Mouse (Mus musculus) CH12.LX (cell line): ENCODE data around the gene Col6a6. TPM values are rescaled to one million over a fixed set of nuclear protein-coding genes. Genes with fewer than 3 reads are reported as not detected.

ENCODE experiments used
- DNase-seq: peaks from one replicate; pipeline ENCODE4 v3.0.0-alpha.2; 2013; ENCODE audit errors: extremely low read depth
- H3K27ac ChIP-seq: 2 replicates; pipeline ENCODE4 v1.5.1; 2012; ENCODE audit warnings: low read depth, mild to moderate bottlenecking, control low read depth, moderate library complexity; ENCODE audit not compliant: insufficient read depth
- H3K27me3 ChIP-seq: replicated peaks from 2 replicates; pipeline ENCODE3; 2012; ENCODE audit warnings: inconsistent platforms
- H3K36me3 ChIP-seq, 2 experiments: replicated peaks in 1 of 2; 2 replicates each; pipeline versions ENCODE3 to v1.6.1; 2012; ENCODE audit warnings: inconsistent platforms in 1 of 2, low read length in 1 of 2, mild to moderate bottlenecking in 1 of 2, mixed read lengths in 1 of 2, moderate library complexity in 1 of 2; ENCODE audit not compliant: control insufficient read depth in 1 of 2, insufficient read depth in 1 of 2
- H3K4me1 ChIP-seq, 2 experiments: 2 replicates each; pipeline ENCODE4 v1.6.1; 2012; ENCODE audit warnings: inconsistent platforms in 1 of 2, moderate library complexity in 1 of 2; ENCODE audit not compliant: insufficient read depth in 2 of 2, control insufficient read depth in 1 of 2
- H3K4me2 ChIP-seq: 2 replicates; pipeline ENCODE4 v1.6.1; 2012; ENCODE audit warnings: low read depth, mild to moderate bottlenecking, control low read depth; ENCODE audit not compliant: poor library complexity, insufficient read depth, severe bottlenecking
- H3K4me3 ChIP-seq, 3 experiments: fragments of 150-350 bp in 1 of 3; sonication (generic) in 1 of 3; replicated peaks in 1 of 3; 2 replicates each; pipeline versions ENCODE3 to v1.5.1; 2011 to 2012; ENCODE audit warnings: low read depth in 2 of 3, low read length in 2 of 3, mild to moderate bottlenecking in 2 of 3, moderate library complexity in 2 of 3, control low read depth in 1 of 3, improper control_type of control experiment in 1 of 3, inconsistent platforms in 1 of 3, mixed read lengths in 1 of 3; ENCODE audit not compliant: poor library complexity in 1 of 3
- H3K79me2 ChIP-seq: replicated peaks from 2 replicates; pipeline ENCODE4 v1.6.1; 2012; ENCODE audit warnings: mild to moderate bottlenecking, moderate library complexity; ENCODE audit not compliant: control insufficient read depth, poor library complexity, insufficient read depth, severe bottlenecking; ENCODE audit errors: extremely low read depth
- H3K9ac ChIP-seq: 2 replicates; pipeline ENCODE4 v1.6.1; 2012; ENCODE audit warnings: low read depth, mild to moderate bottlenecking, control low read depth, moderate library complexity; ENCODE audit not compliant: insufficient read depth
- H3K9me3 ChIP-seq: replicated peaks from 2 replicates; pipeline ENCODE3; 2012; ENCODE audit warnings: low read length, inconsistent platforms, mixed read lengths
- BHLHE40 ChIP-seq: IDR thresholded peaks from 2 replicates; pipeline ENCODE4 v1.6.1; 2011; ENCODE audit warnings: mild to moderate bottlenecking, low read depth, low read length, improper control_type of control experiment
- CHD2 ChIP-seq: IDR thresholded peaks from 2 replicates; pipeline ENCODE4 v1.6.1; 2011; ENCODE audit warnings: low read length, improper control_type of control experiment
- CTCF ChIP-seq, 2 experiments: IDR thresholded peaks in 1 of 2; conservative IDR thresholded peaks in 1 of 2; 2 replicates each; pipeline ENCODE4 v1.5.1; 2011 to 2012; ENCODE audit warnings: low read depth in 2 of 2, low read length in 2 of 2, improper control_type of control experiment in 1 of 2, inconsistent platforms in 1 of 2, mild to moderate bottlenecking in 1 of 2, moderate library complexity in 1 of 2
- ELF1 ChIP-seq: IDR thresholded peaks from 2 replicates; pipeline ENCODE4 v1.6.1; 2014; ENCODE audit warnings: low read depth, mild to moderate bottlenecking, inconsistent platforms, low read length, improper control_type of control experiment
- EP300 ChIP-seq: IDR thresholded peaks from 2 replicates; pipeline ENCODE4 v1.6.1; 2011; ENCODE audit warnings: low read length, improper control_type of control experiment
- ETS1 ChIP-seq: conservative IDR thresholded peaks from 2 replicates; pipeline ENCODE4 v1.6.1; 2012; ENCODE audit warnings: low read depth, mild to moderate bottlenecking, inconsistent platforms, low read length, improper control_type of control experiment, moderate library complexity
- JUN ChIP-seq: IDR thresholded peaks from 2 replicates; pipeline ENCODE4 v1.6.1; 2011; ENCODE audit warnings: low read depth, mild to moderate bottlenecking, low read length, improper control_type of control experiment, moderate library complexity; ENCODE audit not compliant: insufficient read depth
- JUND ChIP-seq: conservative IDR thresholded peaks from 2 replicates; pipeline ENCODE4 v1.6.1; 2011; ENCODE audit warnings: low read depth, low read length, improper control_type of control experiment
- KAT2A ChIP-seq: IDR thresholded peaks from 2 replicates; pipeline ENCODE4 v1.6.1; 2012; ENCODE audit warnings: low read length, improper control_type of control experiment, inconsistent platforms; ENCODE audit not compliant: insufficient replicate concordance
- MAFK ChIP-seq: IDR thresholded peaks from 2 replicates; pipeline ENCODE4 v1.6.1; 2011; ENCODE audit warnings: low read length, improper control_type of control experiment; ENCODE audit not compliant: insufficient replicate concordance
- MAZ ChIP-seq: IDR thresholded peaks from 2 replicates; pipeline ENCODE4 v1.6.1; 2012; ENCODE audit warnings: low read depth, mild to moderate bottlenecking, inconsistent platforms, low read length, improper control_type of control experiment, moderate library complexity
- MEF2A ChIP-seq: IDR thresholded peaks from 2 replicates; pipeline ENCODE4 v1.6.1; 2014; ENCODE audit warnings: low read depth, mild to moderate bottlenecking, inconsistent platforms, low read length, improper control_type of control experiment, borderline replicate concordance
- PAX5 ChIP-seq: IDR thresholded peaks from 2 replicates; pipeline ENCODE4 v1.6.1; 2012; ENCODE audit warnings: low read length, inconsistent platforms, mixed read lengths
- POLR2AphosphoS2 ChIP-seq: IDR thresholded peaks from 2 replicates; pipeline ENCODE4 v1.6.1; 2011; ENCODE audit warnings: low read depth, low read length, improper control_type of control experiment
- RCOR1 ChIP-seq: conservative IDR thresholded peaks from 2 replicates; pipeline ENCODE4 v1.6.1; 2012; ENCODE audit warnings: low read depth, mild to moderate bottlenecking, inconsistent platforms, low read length, improper control_type of control experiment
- SIN3A ChIP-seq: IDR thresholded peaks from 2 replicates; pipeline ENCODE4 v1.6.1; 2012; ENCODE audit warnings: low read length, improper control_type of control experiment, inconsistent platforms
- SMC3 ChIP-seq: IDR thresholded peaks from 2 replicates; pipeline ENCODE4 v1.6.1; 2011; ENCODE audit warnings: low read depth, low read length, improper control_type of control experiment
- UBTF ChIP-seq: IDR thresholded peaks from 2 replicates; pipeline ENCODE4 v1.6.1; 2012; ENCODE audit warnings: low read depth, mild to moderate bottlenecking, inconsistent platforms, low read length, improper control_type of control experiment, moderate library complexity
- USF1 ChIP-seq: IDR thresholded peaks from 2 replicates; pipeline ENCODE4 v1.6.1; 2014; ENCODE audit warnings: low read depth, mild to moderate bottlenecking, inconsistent platforms, low read length, improper control_type of control experiment
- USF2 ChIP-seq: conservative IDR thresholded peaks from 2 replicates; pipeline ENCODE4 v1.6.1; 2011; ENCODE audit warnings: low read depth, low read length, improper control_type of control experiment
- ZC3H11A ChIP-seq: IDR thresholded peaks from 2 replicates; pipeline ENCODE4 v1.6.1; 2012; ENCODE audit warnings: low read depth, mild to moderate bottlenecking, inconsistent platforms, low read length, improper control_type of control experiment
- ZKSCAN1 ChIP-seq: IDR thresholded peaks from 2 replicates; pipeline ENCODE4 v1.6.1; 2012; ENCODE audit warnings: low read depth, inconsistent platforms, low read length, improper control_type of control experiment, borderline replicate concordance
- ZMIZ1 ChIP-seq: IDR thresholded peaks from 2 replicates; pipeline ENCODE4 v1.6.1; 2012; ENCODE audit warnings: low read depth, mild to moderate bottlenecking, inconsistent platforms, low read length, improper control_type of control experiment
- ZNF384 ChIP-seq: IDR thresholded peaks from 2 replicates; pipeline ENCODE4 v1.6.1; 2012; ENCODE audit warnings: low read depth, low read length, improper control_type of control experiment, inconsistent platforms
- dilution Hi-C: fragments of 300-500 bp; cut with MboI; formaldehyde crosslinking; loops from 2 replicates; pipeline ENCODE4 v1.14.3; 2020; ENCODE audit warnings: low sequenced_read_pairs; ENCODE audit not compliant: extremely low pct_unique_long_range_greater_than_20kb, extremely low pct_ligation_motif_present
- in situ Hi-C: fragments of 300-500 bp; cut with MboI; formaldehyde crosslinking; loops from 3 replicates; pipeline ENCODE4 v1.14.3; 2019; ENCODE audit warnings: low sequenced_read_pairs, low pct_ligation_motif_present, low pct_unique_long_range_greater_than_20kb, mixed read lengths
- polyA plus RNA-seq: library from polyadenylated mRNA; unstranded; fragments of >175 nt; gene quantifications from 2 replicates; pipeline ENCODE4 v1.2.1, GENCODE M21; 2012; ENCODE audit warnings: low read depth; ENCODE audit not compliant: insufficient read length
- total RNA-seq, 2 experiments: library from RNA; depleted of rRNA; stranded (reverse); fragments of 300-350 nt in 1 of 2; fragments of >200 nt in 1 of 2; gene quantifications; 2 replicates each; pipeline ENCODE4 v1.2.3; 2012 to 2014

The Col6a6 gene
- total and polyA plus RNA-seq, 3 experiments = not detected

GRCm38 (mm10) chr9:105659877-105660276 is 168.1 kb downstream of the Col6a6 start:
- H3K27me3 ChIP-seq = no peaks in the 10 kb centered on the region
- H3K9ac ChIP-seq = no peak overlapping the region
- no peaks in the 10 kb centered on the region for H3K79me2 ChIP-seq
- no peak overlapping the region for H3K27ac ChIP-seq
- H3K4me3 ChIP-seq = no peak overlapping the region
- peaks cover 59 to 91% of the 10 kb centered on the region in 2 experiments for H3K36me3 ChIP-seq
- in situ Hi-C loops (no loop called here), dilution Hi-C loops (no loop called here)
- peaks cover 0 to 12% of the 10 kb centered on the region in 2 experiments; a peak in 2 of 4 replicates for H3K4me1 ChIP-seq
- TF ChIP-seq JUN = no peak
- no peak for TF ChIP-seq ETS1
- no peak for TF ChIP-seq JUND
- TF ChIP-seq ZNF384 = no peak
- no peak for TF ChIP-seq SMC3
- TF ChIP-seq ELF1 = no peak
- TF ChIP-seq SIN3A = no peak
- TF ChIP-seq ZKSCAN1 = no peak
- TF ChIP-seq EP300 = no peak
- TF ChIP-seq POLR2AphosphoS2 = no peak
- no peak for TF ChIP-seq CHD2
- no peak for TF ChIP-seq PAX5
- no peak for TF ChIP-seq BHLHE40
- no peak for TF ChIP-seq MEF2A
- no peak for TF ChIP-seq MAFK
- no peak for TF ChIP-seq USF2
- TF ChIP-seq CTCF (conservative IDR thresholded peaks at IDR 0.05 in 1 of 2, IDR thresholded peaks at IDR 0.05 in 1 of 2; ENCODE audit: low read depth in 2 of 2, low read length in 2 of 2) = no peak
- TF ChIP-seq USF1 = no peak
- no peak for TF ChIP-seq ZC3H11A
- no peaks in the 10 kb centered on the region for H3K9me3 ChIP-seq
- DNase-seq = no peak
- H3K4me2 ChIP-seq = no peak overlapping the region

- Histone ChIP-seq H3K36me3 (peaks cover 57 to 90% of the 10 kb centered on the region in 2 experiments), H3K4me1 (peaks cover 0 to 12% of the 10 kb centered on the region in 2 experiments; a peak in 2 of 4 replicates), H3K4me3 (no peak overlapping the region), H3K27ac (no peak overlapping the region), H3K79me2 (no peaks in the 10 kb centered on the region), H3K27me3 (no peaks in the 10 kb centered on the region), H3K4me2 (no peak overlapping the region), H3K9me3 (no peaks in the 10 kb centered on the region), H3K9ac (no peak overlapping the region)
- TF ChIP-seq RCOR1 (no peak), KAT2A (no peak), ZKSCAN1 (no peak), MAZ (no peak), PAX5 (no peak), ZMIZ1 (no peak), UBTF (no peak), MEF2A (no peak)
- in situ Hi-C loops (no loop called here), dilution Hi-C loops (no loop called here)
- no peak for DNase-seq
These were observed 169.7 kb downstream of the Col6a6 start for GRCm38 (mm10) chr9:105658216-105658615.
